Mouse (Mus musculus): Measurements from ENCODE around the gene Fam227a. TPM values are rescaled to one million over a fixed set of nuclear protein-coding genes. Genes with fewer than 3 reads are reported as not detected.
A peak's percentile ranks its signal among the peaks of the same experiment; 100 is the strongest.
"Not testable (repeated sequence)": the region's sequence is repeated elsewhere in the genome, so short reads cannot be mapped to it uniquely, and the experiment has no call there.

Gene Fam227a
- polyA plus RNA-seq, 1 experiment from 2014 or later, result 1.2 TPM

- 74% methylated on average over 2 of the region's 2 CpGs for WGBS
- Histone ChIP-seq H3K9ac (replicated peaks; ENCODE audit: low read depth) (no peak overlapping the region), H3K4me3 (ENCODE audit: low read depth, low read length) (no peak overlapping the region), H3K4me2 (replicated peaks; ENCODE audit: low read depth, low read length) (no peak overlapping the region), H3K27ac (ENCODE audit: low read length) (no peak overlapping the region), H3K4me1 (ENCODE audit: insufficient read depth, low read depth, low read length) (no peaks in the 10 kb centered on the region), H3K27me3 (replicated peaks; ENCODE audit: insufficient read depth, low read length) (no peaks in the 10 kb centered on the region), H3K9me3 (ENCODE audit: low read length) (no peaks in the 10 kb centered on the region), H3K36me3 (ENCODE audit: insufficient read depth, low read length) (peaks cover 21% of the 10 kb centered on the region; the same call in 1 of the 2 replicates)
- no peak for ATAC-seq
- DNase-seq (ENCODE audit: low spot score), result no peak
- TF ChIP-seq CTCF (IDR thresholded peaks at IDR 0.05) (no peak), EP300 (IDR thresholded peaks at IDR 0.05) (no peak)
Observed at GRCm38 (mm10) chr15:79677936-79678335, 19.2 kb upstream of the Fam227a start.

- 58% methylated on average over 11 of the region's 11 CpGs for WGBS
- not testable (repeated sequence) for DNase-seq (ENCODE audit: low spot score); H3K9me3 ChIP-seq (ENCODE audit: low read length); ATAC-seq; H3K4me3 ChIP-seq (ENCODE audit: low read depth, low read length); H3K27me3 ChIP-seq (replicated peaks; ENCODE audit: insufficient read depth, low read length); H3K27ac ChIP-seq (ENCODE audit: low read length); H3K4me1 ChIP-seq (ENCODE audit: insufficient read depth, low read depth, low read length); H3K9ac ChIP-seq (replicated peaks; ENCODE audit: low read depth)
- peaks cover 21% of the 10 kb centered on the region; the same call in 1 of the 2 replicates for H3K36me3 ChIP-seq (ENCODE audit: insufficient read depth, low read length)
- H3K4me2 ChIP-seq (replicated peaks; ENCODE audit: low read depth, low read length), result peak overlapping the region; percentile 81
Observed at GRCm38 (mm10) chr15:79671828-79672348, 13.1 kb upstream of the Fam227a start.

GRCm38 (mm10) chr15:79670972-79671299 is 12.2 kb upstream of the Fam227a start:
- H3K36me3 ChIP-seq (ENCODE audit: insufficient read depth, low read length), result peaks cover 21% of the 10 kb centered on the region; the same call in 1 of the 2 replicates

DNA sequence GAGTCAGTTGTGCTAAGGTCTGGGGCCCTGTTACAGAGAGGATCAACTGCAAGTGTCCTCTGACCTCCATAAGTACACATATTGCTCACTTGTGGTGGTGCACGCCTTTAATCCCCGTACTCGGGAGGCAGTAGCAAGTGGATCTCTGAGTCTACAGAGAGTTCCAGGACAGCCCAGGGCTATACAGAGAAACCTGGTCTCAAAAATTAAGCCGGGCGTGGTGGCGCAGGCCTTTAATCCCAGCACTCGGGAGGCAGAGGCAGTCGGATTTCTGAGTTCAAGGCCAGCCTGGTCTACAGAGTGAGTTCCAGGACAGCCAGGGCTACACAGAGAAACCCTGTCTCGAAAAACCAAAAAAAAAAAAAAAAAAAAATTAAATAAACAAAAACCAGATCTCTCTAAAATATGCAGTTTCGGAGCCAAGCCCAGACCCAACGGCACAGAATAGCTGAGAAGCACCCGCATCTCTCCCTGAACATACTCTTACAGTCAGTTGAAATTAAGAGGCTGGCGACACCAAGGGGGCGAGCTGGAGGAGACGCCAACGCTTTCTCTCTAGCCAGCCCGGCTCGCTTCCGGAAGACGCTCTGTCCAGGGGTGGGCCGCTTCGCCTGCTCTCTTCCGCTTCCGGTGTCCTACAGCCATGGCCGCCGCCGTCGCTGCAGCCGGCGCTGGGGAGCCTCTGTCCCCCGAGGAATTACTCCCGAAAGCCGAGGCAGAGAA is 11.7 kb upstream of the Fam227a start, which contains the start of gene Tomm22:
Gene Tomm22, plus strand, starts transcription at position 613 of the 723 bp plus-strand sequence.
- ATAC-seq, result peak; percentile 97
- Histone ChIP-seq H3K4me1 (ENCODE audit: insufficient read depth, low read depth, low read length) (no peaks in the 10 kb centered on the region), H3K27ac (ENCODE audit: low read length) (0 out of 2 replicates have a peak within 1 kb of the TSS, but pooled peaks have one; percentile 14), H3K4me2 (replicated peaks; ENCODE audit: low read depth, low read length) (peak within 1 kb of the TSS; percentile 81), H3K9me3 (ENCODE audit: low read length) (no peaks in the 10 kb centered on the region), H3K36me3 (ENCODE audit: insufficient read depth, low read length) (peaks cover 19% of the 10 kb centered on the region), H3K9ac (replicated peaks; ENCODE audit: low read depth) (peak within 1 kb of the TSS; percentile 82), H3K27me3 (replicated peaks; ENCODE audit: insufficient read depth, low read length) (no peaks in the 10 kb centered on the region), H3K4me3 (ENCODE audit: low read depth, low read length) (peak within 1 kb of the TSS; percentile 83)
- DNase-seq (ENCODE audit: low spot score), result peak; percentile 98
- TF ChIP-seq EP300 (IDR thresholded peaks at IDR 0.05) (peak; percentile 50; the same call in 1 of the 2 replicates), CTCF (IDR thresholded peaks at IDR 0.05) (peak; percentile 71)
- WGBS, result 20% methylated on average over 32 of the region's 33 CpGs

More at GRCm38 (mm10) chr15:79670972-79671299, 12.2 kb upstream of the Fam227a start:
- TF ChIP-seq EP300 (IDR thresholded peaks at IDR 0.05) (no peak), CTCF (IDR thresholded peaks at IDR 0.05) (no peak)
- Histone ChIP-seq H3K27ac (ENCODE audit: low read length) (no peak overlapping the region), H3K4me3 (ENCODE audit: low read depth, low read length) (peak overlapping the region; percentile 83), H3K4me1 (ENCODE audit: insufficient read depth, low read depth, low read length) (no peaks in the 10 kb centered on the region), H3K9me3 (ENCODE audit: low read length) (no peaks in the 10 kb centered on the region), H3K9ac (replicated peaks; ENCODE audit: low read depth) (peak overlapping the region; percentile 82), H3K27me3 (replicated peaks; ENCODE audit: insufficient read depth, low read length) (no peaks in the 10 kb centered on the region), H3K4me2 (replicated peaks; ENCODE audit: low read depth, low read length) (peak overlapping the region; percentile 81)
- ATAC-seq (peak; percentile 25), DNase-seq (ENCODE audit: low spot score) (no peak)
- WGBS, result under 1% methylated on average over 29 of the region's 37 CpGs

GRCm38 (mm10) chr15:79669195-79669594 is 10.4 kb upstream of the Fam227a start:
- Histone ChIP-seq H3K27ac (ENCODE audit: low read length) (no peak overlapping the region; the same call in 1 of the 2 replicates), H3K9ac (replicated peaks; ENCODE audit: low read depth) (no peak overlapping the region), H3K9me3 (ENCODE audit: low read length) (no peaks in the 10 kb centered on the region), H3K4me1 (ENCODE audit: insufficient read depth, low read depth, low read length) (no peaks in the 10 kb centered on the region), H3K36me3 (ENCODE audit: insufficient read depth, low read length) (peaks cover 7% of the 10 kb centered on the region; the same call in 1 of the 2 replicates), H3K4me3 (ENCODE audit: low read depth, low read length) (no peak overlapping the region), H3K27me3 (replicated peaks; ENCODE audit: insufficient read depth, low read length) (no peaks in the 10 kb centered on the region), H3K4me2 (replicated peaks; ENCODE audit: low read depth, low read length) (no peak overlapping the region)
- ATAC-seq (peak; percentile 60), DNase-seq (ENCODE audit: low spot score) (peak; percentile 86)
- TF ChIP-seq EP300 (IDR thresholded peaks at IDR 0.05), result no peak
- peak; percentile 60 for TF ChIP-seq CTCF (IDR thresholded peaks at IDR 0.05)
- WGBS, result 46% methylated on average over 10 of the region's 10 CpGs

DNA sequence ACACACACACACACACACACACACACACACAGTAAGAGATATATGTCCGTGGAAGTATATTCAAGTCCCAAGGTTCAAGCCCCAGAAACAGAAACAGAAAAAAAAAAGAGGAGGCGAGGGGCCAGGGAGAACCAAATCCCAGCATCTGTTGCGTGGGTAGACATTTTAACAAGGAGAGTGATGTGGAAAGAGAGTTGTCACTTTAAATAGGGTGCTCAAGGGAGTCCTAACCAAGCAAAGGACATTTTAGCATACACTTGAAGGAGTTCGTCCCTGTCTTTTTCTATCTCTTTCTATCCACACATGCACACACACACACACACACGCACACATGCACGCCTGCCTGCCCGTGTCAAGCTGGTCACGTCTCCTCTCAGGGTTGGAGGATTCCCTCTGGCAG is 5.9 kb upstream of the Fam227a start:
- Histone ChIP-seq H3K4me2 (replicated peaks; ENCODE audit: low read depth, low read length) (no peak overlapping the region), H3K4me3 (ENCODE audit: low read depth, low read length) (no peak overlapping the region), H3K9ac (replicated peaks; ENCODE audit: low read depth) (no peak overlapping the region), H3K27me3 (replicated peaks; ENCODE audit: insufficient read depth, low read length) (no peaks in the 10 kb centered on the region), H3K4me1 (ENCODE audit: insufficient read depth, low read depth, low read length) (no peaks in the 10 kb centered on the region), H3K9me3 (ENCODE audit: low read length) (no peaks in the 10 kb centered on the region), H3K27ac (ENCODE audit: low read length) (no peak overlapping the region), H3K36me3 (ENCODE audit: insufficient read depth, low read length) (no peaks in the 10 kb centered on the region; the same call in 1 of the 2 replicates)
- no peak for TF ChIP-seq CTCF (IDR thresholded peaks at IDR 0.05)
- no peak for TF ChIP-seq EP300 (IDR thresholded peaks at IDR 0.05)
- WGBS, result 89% methylated on average over 8 of the region's 8 CpGs
- no peak for ATAC-seq
- DNase-seq (ENCODE audit: low spot score), result no peak
